Mouse (Mus musculus) cortical plate, adult 2 months (tissue): Measurements from ENCODE around the gene Slc13a3. TPM values are rescaled to one million over a fixed set of nuclear protein-coding genes. Genes with fewer than 3 reads are reported as not detected.
A peak's percentile ranks its signal among the peaks of the same experiment; 100 is the strongest.

Experiments
- H3K27ac ChIP-seq: fragments of 200-500 bp; 2 replicates; pipeline ENCODE4 v1.5.1; 2012; ENCODE audit warnings: low read length, control low read depth, inconsistent platforms; ENCODE audit not compliant: insufficient read depth
- H3K4me1 ChIP-seq: fragments of 200-500 bp; 2 replicates; pipeline ENCODE4 v1.6.1; 2011; ENCODE audit warnings: low read length; ENCODE audit not compliant: control insufficient read depth, insufficient read depth
- H3K4me3 ChIP-seq: fragments of 200-500 bp; 2 replicates; pipeline ENCODE4 v1.5.1; 2011; ENCODE audit warnings: mild to moderate bottlenecking, low read length, control low read depth; ENCODE audit not compliant: insufficient read depth
- CTCF ChIP-seq: fragments of 200-500 bp; IDR thresholded peaks from 2 replicates; pipeline ENCODE4 v1.5.1; 2011; ENCODE audit warnings: mild to moderate bottlenecking, control low read depth, low read length; ENCODE audit not compliant: insufficient read depth; ENCODE audit errors: extremely low read depth
- POLR2A ChIP-seq: fragments of 200-500 bp; IDR thresholded peaks from 2 replicates; pipeline ENCODE4 v1.6.1; 2011; ENCODE audit warnings: mild to moderate bottlenecking, low read length, control low read depth; ENCODE audit not compliant: insufficient read depth; ENCODE audit errors: extremely low read depth
- polyA plus RNA-seq: library from polyadenylated mRNA; depleted of rRNA; stranded (reverse); fragments of >200 nt; gene quantifications from 2 replicates; pipeline ENCODE4 v1.2.3, GENCODE M21; 2012; rRNA removed

Gene Slc13a3
- polyA plus RNA-seq, 1 experiment, result 16.0 TPM

DNA sequence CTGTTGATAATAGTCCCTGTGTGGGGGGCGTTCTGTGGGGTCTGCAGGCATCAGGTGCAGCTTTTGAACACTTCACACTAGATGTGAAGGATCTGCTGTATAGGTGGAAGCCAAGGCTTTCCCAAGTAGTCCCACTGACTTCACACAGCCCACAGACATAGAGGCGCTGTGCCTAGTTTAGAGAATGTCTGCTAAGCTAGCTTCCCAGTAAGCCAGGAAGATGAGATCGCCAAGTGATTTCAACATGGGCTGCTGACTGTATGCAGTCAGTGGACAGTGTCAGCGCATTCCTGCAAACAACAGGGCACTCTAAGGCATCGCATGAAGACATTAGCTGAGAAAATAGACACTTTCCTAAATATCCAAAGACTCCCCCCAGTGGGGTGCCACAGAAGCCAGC lies 97.6 kb downstream of the Slc13a3 start:
- H3K27ac ChIP-seq, result no peak overlapping the region
- TF ChIP-seq CTCF (no peak), POLR2A (no peak)
- peaks cover 5% of the 10 kb centered on the region; the same call in 1 of the 2 replicates for H3K4me1 ChIP-seq
- no peak overlapping the region for H3K4me3 ChIP-seq

DNA sequence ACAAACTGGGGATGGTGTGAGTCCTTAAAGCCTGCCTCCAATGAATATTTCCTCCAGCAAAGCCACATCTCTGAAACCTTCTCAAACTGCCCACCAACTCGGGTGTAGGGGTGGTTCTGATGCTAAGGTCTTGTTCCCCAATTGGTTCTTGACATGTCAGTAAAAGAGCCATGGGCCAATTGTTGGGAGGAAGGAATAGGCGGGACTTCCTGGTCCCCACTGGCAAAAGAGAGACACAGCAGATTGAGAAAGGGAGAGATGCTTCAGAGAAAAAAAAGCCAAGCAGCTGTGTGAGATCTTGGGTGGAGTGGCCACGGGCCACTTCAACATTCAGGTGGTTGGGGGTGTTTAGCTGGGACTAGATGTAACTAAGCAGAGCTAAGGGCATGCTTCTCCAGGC lies 102.0 kb downstream of the Slc13a3 start:
- H3K27ac ChIP-seq, result no peak overlapping the region
- TF ChIP-seq POLR2A (no peak), CTCF (no peak)
- H3K4me3 ChIP-seq, result no peak overlapping the region
- H3K4me1 ChIP-seq, result no peaks in the 10 kb centered on the region

DNA sequence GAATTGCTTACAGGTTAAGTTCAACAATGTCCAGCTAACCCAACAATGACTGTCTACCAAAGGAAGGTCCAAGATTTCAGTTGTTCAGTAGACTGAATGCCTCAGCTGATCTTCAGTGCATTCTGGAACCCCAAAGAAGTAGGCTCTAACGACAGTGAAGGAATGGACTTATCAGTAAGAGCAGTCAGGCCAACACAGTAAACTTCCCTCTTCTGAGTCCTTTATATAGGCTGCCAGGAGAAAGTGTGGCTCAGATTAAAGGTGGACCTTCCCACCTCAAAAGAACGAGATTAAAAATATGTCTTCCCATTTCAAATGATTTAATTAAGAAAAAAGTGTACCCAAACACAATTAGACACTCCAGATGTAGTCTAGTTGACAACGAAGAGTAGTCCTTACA lies 102.7 kb downstream of the Slc13a3 start:
- TF ChIP-seq CTCF (no peak), POLR2A (no peak)
- Histone ChIP-seq H3K4me3 (no peak overlapping the region), H3K4me1 (no peaks in the 10 kb centered on the region), H3K27ac (no peak overlapping the region)

DNA sequence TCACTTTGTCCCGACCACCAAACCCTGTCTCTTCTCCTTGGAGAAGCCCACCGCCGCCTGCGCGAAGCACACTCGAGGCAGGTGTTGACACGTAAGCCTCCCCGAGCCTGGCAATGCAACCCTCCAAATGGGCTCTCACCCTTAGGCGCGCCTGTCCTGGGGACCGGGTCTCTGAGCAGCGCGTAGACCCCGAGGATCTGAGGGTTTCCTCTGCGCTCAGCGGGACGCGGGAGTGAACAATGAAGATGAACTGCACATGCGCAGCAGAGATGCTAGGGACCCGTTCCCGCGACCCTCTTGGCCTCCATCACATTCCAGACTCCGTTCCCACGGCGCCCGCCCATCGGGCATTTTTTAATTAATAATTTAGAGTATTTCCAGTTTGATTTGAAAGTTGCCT lies 104.5 kb downstream of the Slc13a3 start, which contains the start of gene Zfp663:
Gene Zfp663, minus strand, starts transcription at position 234 of the 400 bp plus-strand sequence.
- Histone ChIP-seq H3K27ac (no peak within 1 kb of the TSS), H3K4me1 (no peaks in the 10 kb centered on the region), H3K4me3 (no peak within 1 kb of the TSS)
- TF ChIP-seq POLR2A (no peak), CTCF (no peak)

DNA sequence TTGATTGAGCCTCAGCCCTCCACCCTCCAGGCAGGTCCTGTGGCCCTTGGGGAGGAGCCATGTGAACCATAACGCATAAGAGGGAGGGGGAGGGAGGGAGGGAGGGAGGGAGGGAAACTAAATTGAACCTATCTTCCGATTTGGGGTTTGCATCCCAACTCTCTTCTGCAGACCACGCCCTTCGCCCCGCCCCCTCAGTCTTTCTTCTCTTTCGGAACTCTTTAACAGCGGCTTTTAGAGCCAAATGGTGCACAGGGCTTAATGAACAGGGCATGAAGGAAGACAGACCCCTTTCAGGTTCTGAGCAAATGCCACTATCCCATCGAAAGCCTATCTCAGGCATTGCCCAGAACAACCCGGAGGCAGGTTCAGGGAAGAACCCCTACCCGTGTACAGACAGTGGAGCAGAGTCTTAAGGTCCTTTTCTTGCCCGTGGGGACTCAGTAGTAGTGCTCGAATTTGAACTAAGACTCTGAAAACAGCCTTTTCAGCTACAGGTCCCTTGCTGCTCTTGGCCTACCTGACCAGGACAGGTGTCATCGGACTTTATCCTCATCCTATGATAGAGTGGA lies 105.1 kb downstream of the Slc13a3 start:
- H3K4me3 ChIP-seq, result no peak overlapping the region
- H3K4me1 ChIP-seq, result no peaks in the 10 kb centered on the region
- no peak for TF ChIP-seq CTCF
- no peak for TF ChIP-seq POLR2A
- H3K27ac ChIP-seq, result no peak overlapping the region

DNA sequence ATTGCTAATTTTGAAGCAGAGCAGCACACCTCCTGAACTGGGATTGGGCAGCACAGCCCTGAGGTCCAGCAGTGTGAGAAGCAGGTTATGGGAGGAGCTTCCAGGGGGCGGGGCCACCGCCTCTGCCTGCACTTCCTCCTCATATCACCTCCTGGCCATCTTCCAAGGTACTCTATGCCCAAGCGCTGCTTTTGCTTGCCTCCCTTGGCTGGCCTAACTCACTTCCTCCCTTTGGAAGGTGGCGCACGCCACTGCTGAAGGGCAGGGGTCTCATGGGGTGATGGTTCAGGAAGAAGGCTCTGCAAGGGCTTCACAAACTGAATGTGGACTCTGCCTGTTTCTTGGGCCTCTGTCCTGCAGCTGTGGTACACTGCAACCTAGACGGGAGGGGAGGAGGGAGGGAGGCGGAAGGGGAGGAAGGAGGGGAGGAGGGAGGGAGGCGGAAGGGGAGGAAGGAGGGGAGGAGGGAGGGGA lies 105.9 kb downstream of the Slc13a3 start:
- Histone ChIP-seq H3K4me1 (no peaks in the 10 kb centered on the region), H3K27ac (no peak overlapping the region), H3K4me3 (no peak overlapping the region)
- TF ChIP-seq CTCF (no peak), POLR2A (no peak)

DNA sequence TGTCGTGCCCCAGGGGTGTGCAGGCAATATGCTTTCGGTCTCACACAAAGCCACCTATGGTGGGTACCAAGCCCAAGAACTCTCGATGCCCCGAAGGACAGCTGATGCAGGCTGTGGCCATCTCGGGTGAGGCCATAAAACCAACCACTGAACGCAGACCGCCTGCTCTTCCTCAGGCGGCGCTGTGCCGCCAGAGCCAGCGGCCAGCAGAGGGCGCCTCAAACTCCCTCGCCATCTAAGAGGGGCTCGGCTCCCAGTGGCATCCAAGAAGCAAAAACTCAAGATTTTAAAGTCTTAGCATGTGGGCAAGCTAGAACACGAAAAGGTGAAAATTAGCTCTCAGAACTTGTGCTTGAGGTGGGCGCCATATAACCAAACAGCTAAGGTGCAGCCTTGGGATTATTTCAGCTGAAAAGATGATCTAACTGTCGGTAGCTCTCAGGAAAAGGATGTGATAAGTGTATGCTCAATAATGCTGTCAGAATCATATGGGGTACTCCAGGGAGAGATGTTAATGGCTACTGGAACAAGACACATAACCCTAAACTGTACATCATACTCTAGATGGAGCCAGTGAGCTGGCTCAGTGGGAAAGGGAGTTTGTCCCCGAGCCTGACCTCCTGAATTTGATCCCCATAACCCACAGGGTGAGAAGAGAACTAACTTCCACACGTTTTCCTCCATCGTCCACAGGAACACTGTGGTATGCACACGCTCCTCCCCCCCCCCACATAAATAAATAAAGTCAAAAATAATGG lies 108.5 kb downstream of the Slc13a3 start:
- no peak overlapping the region for H3K4me3 ChIP-seq
- H3K27ac ChIP-seq, result no peak overlapping the region
- TF ChIP-seq POLR2A, result no peak
- peak; percentile 69 for TF ChIP-seq CTCF
- no peaks in the 10 kb centered on the region for H3K4me1 ChIP-seq

DNA sequence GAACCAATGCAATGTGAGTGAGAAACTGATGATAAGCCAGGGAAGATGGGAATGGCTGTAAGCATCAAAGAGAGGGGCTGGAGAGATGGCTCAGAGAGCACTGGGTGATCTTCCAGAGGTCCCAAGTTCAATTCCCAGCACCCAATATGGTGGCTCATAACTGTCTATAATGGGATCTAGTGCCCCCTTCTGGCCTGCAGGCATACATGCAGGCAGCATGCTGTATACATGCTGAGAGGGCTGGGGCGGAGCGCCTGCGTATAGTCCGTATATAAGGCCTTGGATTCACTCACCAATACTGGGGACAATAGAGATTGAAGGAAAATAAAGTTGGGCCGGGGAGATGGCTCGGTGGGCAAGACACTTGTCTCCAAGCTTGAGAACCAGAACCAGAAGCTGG lies 109.7 kb downstream of the Slc13a3 start:
- no peak overlapping the region for H3K27ac ChIP-seq
- TF ChIP-seq POLR2A (no peak), CTCF (no peak)
- no peaks in the 10 kb centered on the region for H3K4me1 ChIP-seq
- H3K4me3 ChIP-seq, result no peak overlapping the region

DNA sequence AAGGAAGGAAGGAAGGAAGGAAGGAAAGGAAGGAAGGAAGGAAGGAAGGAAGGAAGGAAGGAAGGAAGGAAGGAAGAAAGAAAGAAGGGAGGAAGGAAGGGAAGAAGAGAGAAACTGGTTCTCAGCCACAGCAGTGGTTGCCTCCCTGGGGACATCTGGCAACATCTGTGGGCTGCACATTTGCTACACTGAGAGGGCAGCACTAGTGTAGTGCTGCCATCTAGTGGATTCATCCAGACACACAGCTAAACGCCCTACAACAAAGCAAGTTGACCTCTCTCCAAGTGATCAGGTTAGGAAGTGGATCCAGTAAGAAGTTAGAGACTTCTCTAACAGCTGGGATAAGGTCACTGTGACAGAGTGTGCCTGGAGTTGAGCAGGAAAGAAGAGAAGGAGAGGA lies 112.2 kb downstream of the Slc13a3 start:
- TF ChIP-seq POLR2A, result no peak
- TF ChIP-seq CTCF, result peak; percentile 91
- Histone ChIP-seq H3K4me3 (no peak overlapping the region), H3K4me1 (no peaks in the 10 kb centered on the region), H3K27ac (no peak overlapping the region)

Other genes with a start within 250 kb of the Slc13a3 start
- gene Cdh22, start 238.4 kb downstream of the Slc13a3 start, polyA plus RNA-seq, result 21.8 and 22.8 TPM in 2 replicates
- gene Slc35c2, start 185.4 kb downstream of the Slc13a3 start, polyA plus RNA-seq, result 53.6 and 56.1 TPM in 2 replicates
- gene Elmo2, start 146.8 kb downstream of the Slc13a3 start, polyA plus RNA-seq, result 139 and 153 TPM in 2 replicates
- 0.04 TPM in 1 of 2 replicates, not detected in the other for gene Zfp663, start 104.5 kb downstream of the Slc13a3 start, polyA plus RNA-seq
- 8.7 and 9.1 TPM in 2 replicates for gene Zfp334, start 85.0 kb downstream of the Slc13a3 start, polyA plus RNA-seq
- gene Ocstamp, start 72.8 kb downstream of the Slc13a3 start, polyA plus RNA-seq, result not detected in 2 replicates
- 25.2 and 26.5 TPM in 2 replicates for gene Trp53rka, start 20.1 kb upstream of the Slc13a3 start, polyA plus RNA-seq
- 1.4 and 1.7 TPM in 2 replicates for gene Slc2a10, start 30.6 kb upstream of the Slc13a3 start, polyA plus RNA-seq
- gene Eya2, start 121.8 kb upstream of the Slc13a3 start, polyA plus RNA-seq, result 3.6 and 4.6 TPM in 2 replicates